ENCODE assay signal across 8 mouse cellular contexts in genomic region chr11:106276454-106276853, GRCm38 (mm10). TPM values are rescaled to one million over a fixed set of nuclear protein-coding genes. Genes with fewer than 3 reads are reported as not detected.
A peak's percentile ranks its signal among the peaks of the same experiment; 100 is the strongest.
DNase-seq lines count a peak whose midpoint lies in the region; ATAC-seq lines count a peak whose summit lies in the region.

Tcam1 (plus strand) TSS chr11:106276672.

- H3K27ac ChIP-seq in forebrain, embryonic 10.5 days: peak within 1 kb of the TSS; percentile 60; the same call in 1 of the 2 replicates
- H3K27ac ChIP-seq in heart, embryonic 15.5 days: no peak within 1 kb of the TSS
- 0 out of 2 replicates have a peak within 1 kb of the TSS, but pooled peaks have one; percentile 7 for H3K27ac ChIP-seq in liver, embryonic 12.5 days
- H3K27ac ChIP-seq in stomach, embryonic 14.5 days (ENCODE audit: low read length): no peak within 1 kb of the TSS

- H3K4me1 ChIP-seq in forebrain, embryonic 10.5 days: peaks cover 34% of the 10 kb centered on the region
- H3K4me1 ChIP-seq in heart, embryonic 15.5 days (replicated peaks): peaks cover 27% of the 10 kb centered on the region
- H3K4me1 ChIP-seq in liver, embryonic 12.5 days: peaks cover 33% of the 10 kb centered on the region
- H3K4me1 ChIP-seq in stomach, embryonic 14.5 days (ENCODE audit: control insufficient read depth, insufficient read depth, low read length): peaks cover 14% of the 10 kb centered on the region; the same call in 1 of the 2 replicates

- 15% methylated on average over 25 of the region's 25 CpGs for WGBS in forebrain, embryonic 10.5 days
- 7% methylated on average over 25 of the region's 25 CpGs for WGBS in heart, embryonic 15.5 days
- 5% methylated on average over 25 of the region's 25 CpGs for WGBS in liver, embryonic 12.5 days (ENCODE audit: insufficient replicate concordance)
- 4% methylated on average over 25 of the region's 25 CpGs for WGBS in stomach, embryonic 14.5 days

- DNase-seq in CD4-positive, CD25-positive, alpha-beta regulatory T cell, adult 2 months (ENCODE audit: low read depth, low spot score): peak; percentile 98
- peak; percentile 94 for DNase-seq in c-Kit-positive CD71-negative TER-119-negative erythroid progenitor cells, embryonic 14.5 days (ENCODE audit: low read depth)
- peak; percentile 92 for DNase-seq in forebrain, embryonic 10.5 days (ENCODE audit: extremely low spot score, low spot score)
- peak; percentile 95 for DNase-seq in kidney, postnatal 14 days
- DNase-seq in natural killer cell, adult 2 months (ENCODE audit: low spot score in 2 of 2): peak; percentile 96 to 97

- H3K36me3 ChIP-seq in forebrain, embryonic 10.5 days (replicated peaks): no peaks in the 10 kb centered on the region
- no peaks in the 10 kb centered on the region for H3K36me3 ChIP-seq in heart, embryonic 15.5 days
- H3K36me3 ChIP-seq in liver, embryonic 12.5 days: no peaks in the 10 kb centered on the region
- H3K36me3 ChIP-seq in stomach, embryonic 14.5 days (ENCODE audit: control insufficient read depth, insufficient read depth, low read length): no peaks in the 10 kb centered on the region

- H3K9ac ChIP-seq in heart, embryonic 15.5 days: no peak within 1 kb of the TSS
- H3K9ac ChIP-seq in liver, embryonic 12.5 days: no peak within 1 kb of the TSS
- no peak within 1 kb of the TSS for H3K9ac ChIP-seq in stomach, embryonic 14.5 days (replicated peaks; ENCODE audit: low read depth, low read length)

- no peaks in the 10 kb centered on the region for H3K9me3 ChIP-seq in forebrain, embryonic 10.5 days
- H3K9me3 ChIP-seq in heart, embryonic 15.5 days (replicated peaks): no peaks in the 10 kb centered on the region
- no peaks in the 10 kb centered on the region for H3K9me3 ChIP-seq in liver, embryonic 12.5 days (replicated peaks)
- no peaks in the 10 kb centered on the region for H3K9me3 ChIP-seq in stomach, embryonic 14.5 days (ENCODE audit: control insufficient read depth, low read depth, low read length)

- peak within 1 kb of the TSS; percentile 23 for H3K4me3 ChIP-seq in forebrain, embryonic 10.5 days
- H3K4me3 ChIP-seq in heart, embryonic 15.5 days: peak within 1 kb of the TSS; percentile 17; the same call in 1 of the 2 replicates
- 0 out of 2 replicates have a peak within 1 kb of the TSS, but pooled peaks have one; percentile 19 for H3K4me3 ChIP-seq in liver, embryonic 12.5 days
- no peak within 1 kb of the TSS; the same call in 1 of the 2 replicates for H3K4me3 ChIP-seq in stomach, embryonic 14.5 days (ENCODE audit: low read depth, low read length)

- ATAC-seq in heart, embryonic 15.5 days (replicated peaks; ENCODE audit: insufficient number of reproducible peaks, insufficient read depth, low FRiP score, low read depth): no peak; the same call in 1 of the 2 replicates
- no peak for ATAC-seq in liver, embryonic 12.5 days
- peak; percentile 40; the same call in 1 of the 2 replicates for ATAC-seq in stomach, embryonic 14.5 days (ENCODE audit: insufficient number of reproducible peaks, insufficient read depth, low FRiP score, low read depth)

- H3K4me2 ChIP-seq in heart, embryonic 15.5 days: peak within 1 kb of the TSS; percentile 59
- peak within 1 kb of the TSS; percentile 53 for H3K4me2 ChIP-seq in liver, embryonic 12.5 days
- peak within 1 kb of the TSS; percentile 36 for H3K4me2 ChIP-seq in stomach, embryonic 14.5 days (replicated peaks; ENCODE audit: low read depth, low read length)

- peaks cover 19% of the 10 kb centered on the region for H3K27me3 ChIP-seq in forebrain, embryonic 10.5 days (ENCODE audit: poor library complexity, severe bottlenecking)
- no peaks in the 10 kb centered on the region for H3K27me3 ChIP-seq in heart, embryonic 15.5 days
- H3K27me3 ChIP-seq in liver, embryonic 12.5 days (replicated peaks): peaks cover 9% of the 10 kb centered on the region
- no peaks in the 10 kb centered on the region for H3K27me3 ChIP-seq in stomach, embryonic 14.5 days (ENCODE audit: control insufficient read depth, insufficient read depth, low read length)

RNA-seq across cellular contexts. Expression of gene Tcam1, which starts in this region (rescaled TPM):
- polyA plus RNA-seq in forebrain, embryonic 10.5 days (2016; fragmentation: Nextera tagmentation; extraction: Ambion mirVana): 0.15 TPM in 2 replicates
- 0.34 TPM in 1 of 2 replicates, not detected in the other for polyA plus RNA-seq in heart, embryonic 15.5 days (2015; fragmentation: Nextera tagmentation; extraction: Ambion mirVana)
- 0.57 and 0.83 TPM in 2 replicates for polyA plus RNA-seq in liver, embryonic 12.5 days (2016; fragmentation: Nextera tagmentation; extraction: Ambion mirVana)
- polyA plus RNA-seq in stomach, embryonic 14.5 days (2014; fragmentation: Nextera tagmentation; extraction: Ambion mirVana): 0.07 and 0.41 TPM in 2 replicates

Comparison
In these comparisons a context has a peak if more than half of its experiments do, and no peak if none do; other contexts are left out.
1. Peak in DNase-seq, H3K4me3 ChIP-seq and H3K27ac ChIP-seq in forebrain, embryonic 10.5 days; RNA of the gene not detected or under 1 TPM.
2. Peak in ATAC-seq and H3K4me2 ChIP-seq in stomach, embryonic 14.5 days; RNA of the gene not detected or under 1 TPM.